Mouse (Mus musculus): Measurements from ENCODE around the gene Psmb6. TPM values are rescaled to one million over a fixed set of nuclear protein-coding genes. Genes with fewer than 3 reads are reported as not detected.
"Not testable (repeated sequence)": the region's sequence is repeated elsewhere in the genome, so short reads cannot be mapped to it uniquely, and the experiment has no call there.

Psmb6 gene
- polyA plus RNA-seq, 1 experiment: 658 TPM

GRCm38 (mm10) chr11:70513520-70513919, 11.6 kb upstream of the Psmb6 start:
- peaks cover 34% of the 10 kb centered on the region for H3K27me3 ChIP-seq (ENCODE audit: control insufficient read depth, insufficient read depth, insufficient read length)
- H3K4me3 ChIP-seq (ENCODE audit: insufficient read depth, poor library complexity, severe bottlenecking): no peak overlapping the region
- H3ac ChIP-seq (ENCODE audit: control insufficient read depth, insufficient read length, low read depth): no peak overlapping the region
- TF ChIP-seq MYOD1 (IDR thresholded peaks at IDR 0.05; ENCODE audit: control insufficient read depth, insufficient read length, low read depth) (no peak), MAX (IDR thresholded peaks at IDR 0.05) (no peak)
- no peaks in the 10 kb centered on the region for H3K79me3 ChIP-seq (ENCODE audit: low read depth)
- H3K79me2 ChIP-seq (ENCODE audit: control insufficient read depth, insufficient read depth): no peaks in the 10 kb centered on the region
- H3K36me3 ChIP-seq (ENCODE audit: control insufficient read depth, insufficient read depth): no peaks in the 10 kb centered on the region

- Histone ChIP-seq H3ac (ENCODE audit: control insufficient read depth, insufficient read length, low read depth) (no peak within 1 kb of the TSS), H3K36me3 (ENCODE audit: control insufficient read depth, insufficient read depth) (no peaks in the 10 kb centered on the region), H3K27me3 (ENCODE audit: control insufficient read depth, insufficient read depth, insufficient read length) (peaks cover 26% of the 10 kb centered on the region), H3K79me2 (ENCODE audit: control insufficient read depth, insufficient read depth) (no peaks in the 10 kb centered on the region), H3K4me3 (ENCODE audit: insufficient read depth, poor library complexity, severe bottlenecking) (no peak within 1 kb of the TSS), H3K79me3 (ENCODE audit: low read depth) (no peaks in the 10 kb centered on the region)
- TF ChIP-seq MYOG (IDR thresholded peaks at IDR 0.05; ENCODE audit: control insufficient read depth, extremely low read depth, insufficient read length): no peak
- TF ChIP-seq USF1 (IDR thresholded peaks at IDR 0.05; ENCODE audit: low read depth): no peak
- TF ChIP-seq MYOD1 (IDR thresholded peaks at IDR 0.05; ENCODE audit: control insufficient read depth, insufficient read length, low read depth): no peak
- TF ChIP-seq CEBPB (IDR thresholded peaks at IDR 0.05; ENCODE audit: low read depth): no peak
- TF ChIP-seq CTCF (IDR thresholded peaks at IDR 0.05; ENCODE audit: control insufficient read depth, insufficient read depth, insufficient read length): no peak
- TF ChIP-seq FOSL1 (IDR thresholded peaks at IDR 0.05; ENCODE audit: insufficient read depth, low read length, poor library complexity, severe bottlenecking): no peak
- TF ChIP-seq MAX (IDR thresholded peaks at IDR 0.05): no peak
Measured at GRCm38 (mm10) chr11:70514288-70514687, 10.9 kb upstream of the Psmb6 start, which contains the start of gene Vmo1. Gene Vmo1 (minus strand): TSS chr11:70514616.

- TF ChIP-seq USF1 (IDR thresholded peaks at IDR 0.05; ENCODE audit: low read depth) (no peak), MYOD1 (IDR thresholded peaks at IDR 0.05; ENCODE audit: control insufficient read depth, insufficient read length, low read depth) (no peak)
- no peak overlapping the region for H3K4me3 ChIP-seq (ENCODE audit: insufficient read depth, poor library complexity, severe bottlenecking)
Measured at GRCm38 (mm10) chr11:70516352-70516751, 8.8 kb upstream of the Psmb6 start.

GRCm38 (mm10) chr11:70518436-70518835, 6.7 kb upstream of the Psmb6 start:
- Histone ChIP-seq H3K4me3 (ENCODE audit: insufficient read depth, poor library complexity, severe bottlenecking) (no peak overlapping the region), H3K27me3 (ENCODE audit: control insufficient read depth, insufficient read depth, insufficient read length) (peaks cover 6% of the 10 kb centered on the region), H3ac (ENCODE audit: control insufficient read depth, insufficient read length, low read depth) (no peak overlapping the region), H3K79me2 (ENCODE audit: control insufficient read depth, insufficient read depth) (no peaks in the 10 kb centered on the region), H3K36me3 (ENCODE audit: control insufficient read depth, insufficient read depth) (no peaks in the 10 kb centered on the region), H3K79me3 (ENCODE audit: low read depth) (no peaks in the 10 kb centered on the region)
- TF ChIP-seq CTCF (IDR thresholded peaks at IDR 0.05; ENCODE audit: control insufficient read depth, insufficient read depth, insufficient read length): no peak
- no peak for TF ChIP-seq CEBPB (IDR thresholded peaks at IDR 0.05; ENCODE audit: low read depth)
- TF ChIP-seq FOSL1 (IDR thresholded peaks at IDR 0.05; ENCODE audit: insufficient read depth, low read length, poor library complexity, severe bottlenecking): no peak
- TF ChIP-seq MAX (IDR thresholded peaks at IDR 0.05): no peak
- TF ChIP-seq MYOD1 (IDR thresholded peaks at IDR 0.05; ENCODE audit: control insufficient read depth, insufficient read length, low read depth): no peak
- TF ChIP-seq MYOG (IDR thresholded peaks at IDR 0.05; ENCODE audit: control insufficient read depth, extremely low read depth, insufficient read length): no peak
- TF ChIP-seq USF1 (IDR thresholded peaks at IDR 0.05; ENCODE audit: low read depth): no peak

More at GRCm38 (mm10) chr11:70516352-70516751, 8.8 kb upstream of the Psmb6 start:
- Histone ChIP-seq H3K36me3 (ENCODE audit: control insufficient read depth, insufficient read depth) (no peaks in the 10 kb centered on the region), H3ac (ENCODE audit: control insufficient read depth, insufficient read length, low read depth) (no peak overlapping the region), H3K79me2 (ENCODE audit: control insufficient read depth, insufficient read depth) (no peaks in the 10 kb centered on the region), H3K79me3 (ENCODE audit: low read depth) (no peaks in the 10 kb centered on the region), H3K27me3 (ENCODE audit: control insufficient read depth, insufficient read depth, insufficient read length) (peaks cover 12% of the 10 kb centered on the region)

GRCm38 (mm10) chr11:70518923-70519322, 6.2 kb upstream of the Psmb6 start, which contains the start of gene Gltpd2:
Gene Gltpd2 (plus strand): TSS chr11:70519196.
- H3K79me2 ChIP-seq (ENCODE audit: control insufficient read depth, insufficient read depth): no peaks in the 10 kb centered on the region
- H3ac ChIP-seq (ENCODE audit: control insufficient read depth, insufficient read length, low read depth): no peak within 1 kb of the TSS
- TF ChIP-seq USF1 (IDR thresholded peaks at IDR 0.05; ENCODE audit: low read depth): no peak
- no peak for TF ChIP-seq FOSL1 (IDR thresholded peaks at IDR 0.05; ENCODE audit: insufficient read depth, low read length, poor library complexity, severe bottlenecking)
- TF ChIP-seq MYOD1 (IDR thresholded peaks at IDR 0.05; ENCODE audit: control insufficient read depth, insufficient read length, low read depth): no peak
- TF ChIP-seq CEBPB (IDR thresholded peaks at IDR 0.05; ENCODE audit: low read depth): no peak
- TF ChIP-seq MYOG (IDR thresholded peaks at IDR 0.05; ENCODE audit: control insufficient read depth, extremely low read depth, insufficient read length): no peak
- TF ChIP-seq CTCF (IDR thresholded peaks at IDR 0.05; ENCODE audit: control insufficient read depth, insufficient read depth, insufficient read length): no peak
- no peak for TF ChIP-seq MAX (IDR thresholded peaks at IDR 0.05)
- no peaks in the 10 kb centered on the region for H3K36me3 ChIP-seq (ENCODE audit: control insufficient read depth, insufficient read depth)
- H3K79me3 ChIP-seq (ENCODE audit: low read depth): no peaks in the 10 kb centered on the region
- no peak within 1 kb of the TSS for H3K4me3 ChIP-seq (ENCODE audit: insufficient read depth, poor library complexity, severe bottlenecking)
- H3K27me3 ChIP-seq (ENCODE audit: control insufficient read depth, insufficient read depth, insufficient read length): peaks cover 3% of the 10 kb centered on the region

- Histone ChIP-seq H3K4me3 (ENCODE audit: insufficient read depth, poor library complexity, severe bottlenecking) (no peak overlapping the region), H3ac (ENCODE audit: control insufficient read depth, insufficient read length, low read depth) (no peak overlapping the region), H3K27me3 (ENCODE audit: control insufficient read depth, insufficient read depth, insufficient read length) (no peaks in the 10 kb centered on the region), H3K79me2 (ENCODE audit: control insufficient read depth, insufficient read depth) (peaks cover 1% of the 10 kb centered on the region), H3K36me3 (ENCODE audit: control insufficient read depth, insufficient read depth) (no peaks in the 10 kb centered on the region), H3K79me3 (ENCODE audit: low read depth) (peaks cover under 1% of the 10 kb centered on the region)
- TF ChIP-seq CEBPB (IDR thresholded peaks at IDR 0.05; ENCODE audit: low read depth) (no peak), FOSL1 (IDR thresholded peaks at IDR 0.05; ENCODE audit: insufficient read depth, low read length, poor library complexity, severe bottlenecking) (no peak), MYOD1 (IDR thresholded peaks at IDR 0.05; ENCODE audit: control insufficient read depth, insufficient read length, low read depth) (no peak), MAX (IDR thresholded peaks at IDR 0.05) (no peak), CTCF (IDR thresholded peaks at IDR 0.05; ENCODE audit: control insufficient read depth, insufficient read depth, insufficient read length) (no peak), MYOG (IDR thresholded peaks at IDR 0.05; ENCODE audit: control insufficient read depth, extremely low read depth, insufficient read length) (no peak), USF1 (IDR thresholded peaks at IDR 0.05; ENCODE audit: low read depth) (no peak)
Measured at GRCm38 (mm10) chr11:70520178-70520769, 4.9 kb upstream of the Psmb6 start.

- peaks cover 24% of the 10 kb centered on the region for H3K79me2 ChIP-seq (ENCODE audit: control insufficient read depth, insufficient read depth)
- peaks cover 16% of the 10 kb centered on the region for H3K79me3 ChIP-seq (ENCODE audit: low read depth)
- H3K4me3 ChIP-seq (ENCODE audit: insufficient read depth, poor library complexity, severe bottlenecking); H3K27me3 ChIP-seq (ENCODE audit: control insufficient read depth, insufficient read depth, insufficient read length); H3ac ChIP-seq (ENCODE audit: control insufficient read depth, insufficient read length, low read depth): not testable (repeated sequence)
- H3K36me3 ChIP-seq (ENCODE audit: control insufficient read depth, insufficient read depth): peaks cover 24% of the 10 kb centered on the region
Measured at GRCm38 (mm10) chr11:70523306-70523989, 1.7 kb upstream of the Psmb6 start.

Data from C2C12 (cell line).